Mouse (Mus musculus) intestine, embryonic 15.5 days (tissue): ENCODE results near the gene Tmem230. TPM values are rescaled to one million over a fixed set of nuclear protein-coding genes. Genes with fewer than 3 reads are reported as not detected.

ENCODE experiments used
- ATAC-seq: fragments of 200-750 bp; cut with Nextera tagmentation; 2 replicates; pipeline ENCODE4 v1.8.0; 2017; ENCODE audit warnings: moderate TSS enrichment, moderate library complexity
- H3K27ac ChIP-seq: fragments of 300-500 bp; sonication (generic); 2 replicates; pipeline ENCODE4 v1.5.1; 2015; ENCODE audit warnings: mild to moderate bottlenecking, inconsistent platforms
- H3K27me3 ChIP-seq: fragments of 300-500 bp; sonication (generic); replicated peaks from 2 replicates; pipeline ENCODE4 v1.6.1; 2015; ENCODE audit warnings: inconsistent platforms
- H3K36me3 ChIP-seq: fragments of 300-500 bp; sonication (generic); 2 replicates; pipeline ENCODE4 v1.6.1; 2015; ENCODE audit warnings: inconsistent platforms
- H3K4me1 ChIP-seq: fragments of 300-500 bp; sonication (generic); replicated peaks from 2 replicates; pipeline ENCODE4 v1.6.1; 2015; ENCODE audit warnings: inconsistent platforms
- H3K4me2 ChIP-seq: fragments of 300-500 bp; sonication (generic); replicated peaks from 2 replicates; pipeline ENCODE4 v1.6.1; 2015; ENCODE audit warnings: mild to moderate bottlenecking, inconsistent platforms
- H3K4me3 ChIP-seq: fragments of 300-500 bp; sonication (generic); replicated peaks from 2 replicates; pipeline ENCODE4 v1.5.1; 2015; ENCODE audit warnings: inconsistent platforms
- H3K9ac ChIP-seq: fragments of 300-500 bp; sonication (generic); 2 replicates; pipeline ENCODE4 v1.6.1; 2015; ENCODE audit warnings: inconsistent platforms
- H3K9me3 ChIP-seq: fragments of 300-500 bp; sonication (generic); 2 replicates; pipeline ENCODE4 v1.6.1; 2016; ENCODE audit warnings: inconsistent platforms
- WGBS: fragments of 180-500 bp; shearing (Covaris S2); methylation state at CpG from one replicate; pipeline ENCODE4 v1.1.7; 2015; 5-methylcytosine and 5-hydroxymethylcytosine counted together
- polyA plus RNA-seq: library from polyadenylated mRNA; unstranded; fragments of >200 nt; fragmentation: Nextera tagmentation; extraction: Ambion mirVana; gene quantifications from 2 replicates; pipeline ENCODE4 v1.2.1, GENCODE M21; 2015

Gene Tmem230
- polyA plus RNA-seq, 1 experiment from 2014 or later = 43.3 TPM

GRCm38 (mm10) chr2:132282453-132283174, 35.0 kb upstream of the Tmem230 start:
- Histone ChIP-seq H3K36me3 (no peaks in the 10 kb centered on the region), H3K4me2 (no peak overlapping the region), H3K9ac (no peak overlapping the region), H3K27ac (peak overlapping the region; percentile 44; the same call in 1 of the 2 replicates), H3K4me1 (peaks cover 14% of the 10 kb centered on the region), H3K4me3 (no peak overlapping the region), H3K27me3 (no peaks in the 10 kb centered on the region), H3K9me3 (no peaks in the 10 kb centered on the region)
- peak; percentile 55 for ATAC-seq
- WGBS = 49% methylated on average over 12 of the region's 12 CpGs

- Histone ChIP-seq H3K4me2 (no peak overlapping the region), H3K36me3 (no peaks in the 10 kb centered on the region), H3K4me3 (no peak overlapping the region), H3K27me3 (no peaks in the 10 kb centered on the region), H3K9ac (no peak overlapping the region), H3K9me3 (no peaks in the 10 kb centered on the region), H3K27ac (no peak overlapping the region), H3K4me1 (peaks cover 14% of the 10 kb centered on the region)
- no peak for ATAC-seq
- WGBS = 65% methylated on average over 10 of the region's 10 CpGs
Measured at GRCm38 (mm10) chr2:132281560-132282452, 34.2 kb upstream of the Tmem230 start.

GRCm38 (mm10) chr2:132280518-132281120, 33.0 kb upstream of the Tmem230 start:
- no peak overlapping the region for H3K27ac ChIP-seq
- no peak overlapping the region for H3K4me3 ChIP-seq
- H3K4me2 ChIP-seq = no peak overlapping the region
- no peak for ATAC-seq
- peaks cover 14% of the 10 kb centered on the region for H3K4me1 ChIP-seq
- 93% methylated on average over 10 of the region's 10 CpGs for WGBS
- H3K27me3 ChIP-seq = no peaks in the 10 kb centered on the region
- no peak overlapping the region for H3K9ac ChIP-seq
- no peaks in the 10 kb centered on the region for H3K36me3 ChIP-seq
- no peaks in the 10 kb centered on the region for H3K9me3 ChIP-seq

- Histone ChIP-seq H3K9me3 (no peaks in the 10 kb centered on the region), H3K4me3 (no peak overlapping the region), H3K9ac (no peak overlapping the region), H3K36me3 (no peaks in the 10 kb centered on the region), H3K4me2 (no peak overlapping the region), H3K27ac (no peak overlapping the region), H3K4me1 (peaks cover 14% of the 10 kb centered on the region), H3K27me3 (no peaks in the 10 kb centered on the region)
- WGBS = 66% methylated on average over 4 of the region's 4 CpGs
- ATAC-seq = no peak
Measured at GRCm38 (mm10) chr2:132279978-132280377, 32.4 kb upstream of the Tmem230 start.

- 64% methylated on average over 3 of the region's 3 CpGs for WGBS
Measured at GRCm38 (mm10) chr2:132279336-132279882, 31.8 kb upstream of the Tmem230 start.

GRCm38 (mm10) chr2:132278273-132278853, 30.8 kb upstream of the Tmem230 start:
- Histone ChIP-seq H3K36me3 (no peaks in the 10 kb centered on the region), H3K4me1 (peaks cover 8% of the 10 kb centered on the region), H3K27ac (no peak overlapping the region), H3K4me2 (no peak overlapping the region), H3K4me3 (no peak overlapping the region), H3K9ac (no peak overlapping the region), H3K27me3 (no peaks in the 10 kb centered on the region), H3K9me3 (no peaks in the 10 kb centered on the region)
- no peak for ATAC-seq
- WGBS = 83% methylated on average over 8 of the region's 8 CpGs

More at GRCm38 (mm10) chr2:132279336-132279882, 31.8 kb upstream of the Tmem230 start:
- peaks cover 14% of the 10 kb centered on the region for H3K4me1 ChIP-seq
- H3K4me2 ChIP-seq = no peak overlapping the region
- H3K27ac ChIP-seq = no peak overlapping the region
- H3K9me3 ChIP-seq = no peaks in the 10 kb centered on the region
- H3K9ac ChIP-seq = no peak overlapping the region
- H3K4me3 ChIP-seq = no peak overlapping the region
- no peak for ATAC-seq
- no peaks in the 10 kb centered on the region for H3K36me3 ChIP-seq
- no peaks in the 10 kb centered on the region for H3K27me3 ChIP-seq

GRCm38 (mm10) chr2:132276249-132276648, 28.6 kb upstream of the Tmem230 start:
- H3K36me3 ChIP-seq = no peaks in the 10 kb centered on the region
- ATAC-seq = no peak
- no peak overlapping the region for H3K27ac ChIP-seq
- no peak overlapping the region for H3K9ac ChIP-seq
- no peaks in the 10 kb centered on the region for H3K4me1 ChIP-seq
- H3K4me2 ChIP-seq = no peak overlapping the region
- WGBS = 69% methylated on average over 4 of the region's 4 CpGs
- H3K4me3 ChIP-seq = no peak overlapping the region
- no peaks in the 10 kb centered on the region for H3K27me3 ChIP-seq
- H3K9me3 ChIP-seq = no peaks in the 10 kb centered on the region

- WGBS = 74% methylated on average over 4 of the region's 4 CpGs
Measured at GRCm38 (mm10) chr2:132275527-132275926, 27.9 kb upstream of the Tmem230 start.

GRCm38 (mm10) chr2:132272694-132273389, 25.2 kb upstream of the Tmem230 start:
- no peak for ATAC-seq
- Histone ChIP-seq H3K4me2 (no peak overlapping the region), H3K27ac (no peak overlapping the region), H3K36me3 (no peaks in the 10 kb centered on the region), H3K4me3 (no peak overlapping the region), H3K27me3 (no peaks in the 10 kb centered on the region), H3K9me3 (no peaks in the 10 kb centered on the region), H3K4me1 (0 out of 2 replicates have a peak, but pooled peaks cover 2% of the 10 kb centered on the region), H3K9ac (no peak overlapping the region)
- 38% methylated on average over 6 of the region's 6 CpGs for WGBS

More at GRCm38 (mm10) chr2:132275527-132275926, 27.9 kb upstream of the Tmem230 start:
- Histone ChIP-seq H3K4me3 (no peak overlapping the region), H3K9me3 (no peaks in the 10 kb centered on the region), H3K27me3 (no peaks in the 10 kb centered on the region), H3K9ac (no peak overlapping the region), H3K27ac (no peak overlapping the region), H3K36me3 (no peaks in the 10 kb centered on the region), H3K4me2 (no peak overlapping the region), H3K4me1 (no peaks in the 10 kb centered on the region)
- no peak for ATAC-seq

GRCm38 (mm10) chr2:132270331-132270951, 22.8 kb upstream of the Tmem230 start:
- no peaks in the 10 kb centered on the region for H3K36me3 ChIP-seq
- H3K9me3 ChIP-seq = no peaks in the 10 kb centered on the region
- no peak overlapping the region for H3K9ac ChIP-seq
- H3K4me1 ChIP-seq = 0 out of 2 replicates have a peak, but pooled peaks cover 2% of the 10 kb centered on the region
- WGBS = 67% methylated on average over 2 of the region's 2 CpGs
- H3K27ac ChIP-seq = no peak overlapping the region
- H3K4me2 ChIP-seq = no peak overlapping the region
- no peak for ATAC-seq
- H3K4me3 ChIP-seq = no peak overlapping the region
- H3K27me3 ChIP-seq = no peaks in the 10 kb centered on the region

- Histone ChIP-seq H3K9ac (no peak overlapping the region), H3K4me3 (no peak overlapping the region), H3K36me3 (no peaks in the 10 kb centered on the region), H3K9me3 (no peaks in the 10 kb centered on the region), H3K4me1 (peaks cover 12% of the 10 kb centered on the region; the same call in 1 of the 2 replicates), H3K27me3 (no peaks in the 10 kb centered on the region), H3K27ac (no peak overlapping the region), H3K4me2 (no peak overlapping the region)
- WGBS = 86% methylated on average over 3 of the region's 3 CpGs
- ATAC-seq = 0 out of 2 replicates have a peak, but pooled peaks have one; percentile 48
Measured at GRCm38 (mm10) chr2:132269217-132269616, 21.6 kb upstream of the Tmem230 start.
